Comparison of ENCODE assay signal across 8 mouse cellular contexts in the genomic region with DNA sequence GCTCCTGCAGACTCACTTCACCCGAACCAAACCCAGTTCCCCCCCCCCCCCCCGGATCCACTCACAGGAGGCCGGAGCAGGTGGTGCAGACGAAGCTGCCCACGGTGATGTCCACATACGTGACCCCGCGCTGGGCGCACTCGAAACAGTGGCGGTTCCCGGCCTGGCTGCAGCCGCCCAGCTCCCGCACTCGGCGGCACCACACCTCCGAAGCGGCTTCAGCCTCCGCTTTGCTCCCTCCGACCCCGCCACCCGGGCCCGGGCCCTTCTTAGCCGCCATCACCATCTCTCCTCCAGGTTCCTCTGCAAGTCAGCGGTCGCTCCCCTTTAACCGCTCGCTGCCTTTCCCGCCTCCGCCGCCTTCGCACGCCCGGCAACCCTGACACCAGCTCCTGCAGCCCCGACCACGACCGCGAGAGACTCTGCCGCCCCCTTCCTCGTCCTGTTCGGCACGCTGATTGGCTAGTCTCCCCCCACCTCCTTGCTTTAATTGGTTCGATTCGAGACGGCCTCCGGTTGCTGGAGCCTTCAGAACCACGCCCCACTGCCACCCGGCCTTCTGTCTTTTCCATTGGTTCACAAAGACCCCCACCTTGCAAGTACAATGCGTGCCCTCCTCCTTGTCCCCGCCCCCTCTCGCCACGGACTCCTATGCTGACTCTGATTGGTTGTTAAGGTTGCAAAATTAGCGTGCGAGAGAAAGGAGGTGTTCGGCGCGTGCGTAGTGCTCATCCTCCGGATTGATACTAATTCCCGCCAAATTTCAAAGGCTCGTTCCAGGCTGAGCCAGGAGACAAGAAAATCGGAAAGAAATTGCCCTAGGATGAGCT. TPM values are rescaled to one million over a fixed set of nuclear protein-coding genes. Genes with fewer than 3 reads are reported as not detected.
A peak's percentile ranks its signal among the peaks of the same experiment; 100 is the strongest.
DNase-seq lines count a peak whose midpoint lies in the region; ATAC-seq lines count a peak whose summit lies in the region.

A gene (minus strand): TSS at position 433 of the 830 bp plus-strand sequence.

- peak; percentile 96 to 98 for DNase-seq in B cell, adult 2 months
- DNase-seq in brain, adult 2 months (ENCODE audit: low read depth, low spot score) = peak; percentile 100
- peak; percentile 100 for DNase-seq in heart, embryonic 10.5 days (ENCODE audit: low spot score)
- DNase-seq in liver = peak; percentile 100
- DNase-seq in spleen, postnatal 4 days (ENCODE audit: low spot score in 2 of 2) = peak; percentile 97 to 99

- H3K4me3 ChIP-seq in heart, embryonic 10.5 days = peak within 1 kb of the TSS; percentile 88
- H3K4me3 ChIP-seq in kidney, embryonic 15.5 days (replicated peaks) = peak within 1 kb of the TSS; percentile 80

- H3K9ac ChIP-seq in kidney, embryonic 15.5 days = peak within 1 kb of the TSS; percentile 65

- no peaks in the 10 kb centered on the region for H3K9me3 ChIP-seq in heart, embryonic 10.5 days
- H3K9me3 ChIP-seq in kidney, embryonic 15.5 days (replicated peaks) = no peaks in the 10 kb centered on the region

- peak within 1 kb of the TSS; percentile 89 for H3K27ac ChIP-seq in heart, embryonic 10.5 days
- peak within 1 kb of the TSS; percentile 85 for H3K27ac ChIP-seq in kidney, embryonic 15.5 days

- 1% methylated on average over 62 of the region's 62 CpGs for WGBS in heart, embryonic 10.5 days
- under 1% methylated on average over 62 of the region's 62 CpGs for WGBS in kidney, embryonic 15.5 days

- H3K4me1 ChIP-seq in heart, embryonic 10.5 days = peaks cover 35% of the 10 kb centered on the region
- H3K4me1 ChIP-seq in kidney, embryonic 15.5 days = peaks cover 25% of the 10 kb centered on the region

- H3K36me3 ChIP-seq in heart, embryonic 10.5 days = peaks cover 12% of the 10 kb centered on the region; the same call in 1 of the 2 replicates
- peaks cover 6% of the 10 kb centered on the region; the same call in 1 of the 2 replicates for H3K36me3 ChIP-seq in kidney, embryonic 15.5 days

- peak within 1 kb of the TSS; percentile 95 for H3K4me2 ChIP-seq in kidney, embryonic 15.5 days

- H3K27me3 ChIP-seq in heart, embryonic 10.5 days (ENCODE audit: insufficient read depth, poor library complexity, severe bottlenecking) = 0 out of 2 replicates have a peak, but pooled peaks cover 6% of the 10 kb centered on the region
- H3K27me3 ChIP-seq in kidney, embryonic 15.5 days = peaks cover 3% of the 10 kb centered on the region; the same call in 1 of the 2 replicates

- peak; percentile 84 for ATAC-seq in erythroblast, adult 5-6 weeks (replicated peaks; ENCODE audit: low FRiP score, poor library complexity, severe bottlenecking)
- peak; percentile 98 for ATAC-seq in kidney, embryonic 15.5 days (replicated peaks; ENCODE audit: low FRiP score)
- ATAC-seq in monocyte, adult 5-6 weeks (replicated peaks; ENCODE audit: insufficient number of reproducible peaks, low FRiP score, low TSS enrichment, poor library complexity, severe bottlenecking) = peak; percentile 98

RNA-seq across cellular contexts. Expression of the gene that starts here (rescaled TPM):
- 9.6 and 12.1 TPM in 2 replicates for total RNA-seq in erythroblast, adult 5-6 weeks (2015; ENCODE audit: low replicate concordance)
- total RNA-seq in erythroblast, adult 5-6 weeks (2017; ENCODE audit: low replicate concordance) = 20.5 and 24.5 TPM in 2 replicates
- polyA plus RNA-seq in heart, embryonic 10.5 days (2016; fragmentation: Nextera tagmentation; extraction: Ambion mirVana) = 31.9 and 34.0 TPM in 2 replicates
- 18.9 and 23.1 TPM in 2 replicates for polyA plus RNA-seq in kidney, embryonic 15.5 days (2015; fragmentation: Nextera tagmentation; extraction: Ambion mirVana)
- 7.7 to 11.8 TPM (median 9.0 TPM) in 3 replicates for total RNA-seq in monocyte, adult 5-6 weeks (2017)

Comparison
In these comparisons a context has a peak if more than half of its experiments do, and no peak if none do; other contexts are left out.
1. Peak in every context shown above with its lines: DNase-seq, ATAC-seq, H3K4me3 ChIP-seq and H3K27ac ChIP-seq.